Mouse (Mus musculus) heart, adult 8-10 months (tissue): ENCODE measurements around the gene Ppcs. TPM values are rescaled to one million over a fixed set of nuclear protein-coding genes. Genes with fewer than 3 reads are reported as not detected.

ENCODE experiments used
- DNase-seq: peaks from one replicate; pipeline ENCODE4 v3.0.0; 2022; ENCODE audit warnings: low spot score
- total RNA-seq, 4 experiments: library from RNA; stranded (reverse); gene quantifications; 2 replicates each; pipeline ENCODE4 v1.2.4; 2022

Gene Ppcs
- total RNA-seq = 10 to 100 TPM in 3 of 4 experiments, 1 to 10 TPM in 1; 6.2 to 13.3 (median 11.9) TPM

DNA sequence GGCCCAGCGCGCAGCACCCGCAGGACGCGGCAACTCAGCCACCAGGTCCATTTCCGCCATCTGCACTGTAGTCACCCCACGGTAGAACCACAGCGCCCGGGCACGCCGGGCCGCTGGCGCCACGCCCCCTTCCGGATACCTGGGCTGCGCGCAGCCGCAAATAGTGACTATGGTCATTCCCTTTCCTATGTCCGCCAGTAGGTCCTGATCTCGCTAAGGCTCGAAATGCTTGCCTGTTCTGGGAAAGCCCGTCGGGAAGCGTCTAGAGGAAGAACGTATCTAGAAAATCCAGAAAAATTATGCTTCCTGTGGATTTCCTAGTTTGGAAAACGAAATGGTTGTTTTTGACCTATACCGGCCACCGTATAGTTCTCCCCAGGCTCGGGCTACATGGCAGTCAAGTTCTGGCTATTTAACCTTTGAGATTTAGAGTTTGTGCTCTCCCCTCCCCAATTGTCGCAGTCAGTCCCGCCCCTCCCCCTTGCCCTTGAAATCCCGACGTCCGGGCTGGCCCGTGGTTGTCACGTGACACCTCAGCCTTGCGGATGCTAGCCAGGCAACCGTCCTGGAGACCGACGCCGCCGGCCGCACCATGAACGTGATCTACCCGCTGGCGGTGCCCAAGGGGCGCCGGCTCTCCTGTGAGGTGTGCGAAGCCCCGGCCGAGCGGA, at the start of gene Ppcs, which contains the start of gene Zmynd12:
Ppcs (minus strand) TSS at position 127 of the 671 bp plus-strand sequence.
Zmynd12 (plus strand) TSS at position 521 of the 671 bp plus-strand sequence.
- peak; percentile 86 for DNase-seq

- no peak for DNase-seq
Measured at GRCm38 (mm10) chr4:119467720-119468380, 45.6 kb upstream of the Ppcs start.

GRCm38 (mm10) chr4:119465841-119466240, 43.6 kb upstream of the Ppcs start:
- DNase-seq = no peak

GRCm38 (mm10) chr4:119463756-119464419, 41.7 kb upstream of the Ppcs start:
- DNase-seq = no peak

GRCm38 (mm10) chr4:119462858-119463755, 40.9 kb upstream of the Ppcs start:
- DNase-seq = peak; percentile 36

- DNase-seq = no peak
Measured at GRCm38 (mm10) chr4:119462457-119462856, 40.2 kb upstream of the Ppcs start.

DNA sequence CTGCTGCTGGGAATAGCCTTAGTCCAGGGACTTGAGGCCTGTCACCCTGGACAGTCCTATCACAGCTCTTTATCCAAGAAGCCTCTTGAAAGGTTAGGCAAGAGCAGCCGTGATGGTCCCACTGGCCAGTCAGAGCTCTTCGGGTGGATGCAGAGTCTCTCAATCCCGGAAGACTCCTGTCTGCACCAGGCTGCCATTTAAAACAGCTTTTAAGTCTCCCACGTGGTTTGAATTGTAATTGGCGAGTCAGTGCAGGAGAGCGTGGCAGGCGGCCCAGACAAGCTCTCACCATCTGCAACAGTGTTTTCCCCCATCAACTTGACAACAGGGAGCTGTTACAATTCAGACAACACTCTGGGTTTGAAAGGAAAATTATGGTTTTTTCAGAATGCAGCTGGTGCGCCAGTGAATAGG, 38.5 kb upstream of the Ppcs start:
- peak; percentile 72 for DNase-seq

GRCm38 (mm10) chr4:119460296-119460695, 38.1 kb upstream of the Ppcs start:
- DNase-seq = peak; percentile 4

- no peak for DNase-seq
Measured at GRCm38 (mm10) chr4:119453533-119453932, 31.3 kb upstream of the Ppcs start.

GRCm38 (mm10) chr4:119453128-119453527, 30.9 kb upstream of the Ppcs start:
- DNase-seq = no peak

DNA sequence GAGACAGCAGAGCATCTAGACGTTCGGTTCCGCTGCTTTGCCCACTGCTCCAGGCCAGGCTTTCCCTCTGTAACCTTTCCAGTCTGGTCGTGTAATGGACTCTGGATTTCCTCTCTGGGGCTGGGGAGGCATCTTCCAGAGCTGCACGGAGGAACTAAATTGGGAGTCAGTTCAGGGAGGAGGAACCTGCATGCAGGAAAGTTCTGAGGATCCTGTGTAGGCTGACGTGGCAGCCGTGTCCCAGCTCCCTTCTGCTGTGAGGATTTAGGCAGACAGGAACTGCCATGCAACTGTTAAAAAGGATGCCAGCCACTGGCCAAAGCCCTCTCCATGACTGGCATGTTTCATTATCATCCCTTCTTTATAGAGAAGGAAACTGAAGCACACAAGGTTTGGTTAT, 28.2 kb upstream of the Ppcs start:
- no peak for DNase-seq

DNA sequence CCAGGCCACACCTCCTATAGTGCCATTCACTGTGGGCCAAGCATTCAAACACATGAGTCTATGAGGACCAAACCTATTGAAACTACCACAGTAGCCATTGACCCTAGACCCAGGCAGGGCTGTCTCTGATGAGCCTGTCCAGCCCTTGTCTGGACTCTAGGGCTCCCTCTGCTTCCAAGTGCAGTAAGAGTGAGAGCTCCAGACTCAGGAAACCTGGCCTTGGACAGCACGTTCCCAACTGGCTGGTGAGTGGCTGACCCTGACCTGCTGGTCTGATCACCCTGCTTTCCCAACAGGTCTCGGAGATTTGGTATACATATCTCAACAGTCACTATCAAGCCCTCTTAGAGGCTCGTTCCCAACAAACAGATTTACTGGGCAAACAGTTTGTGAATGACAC, 25.6 kb upstream of the Ppcs start:
- DNase-seq = no peak

- DNase-seq = no peak
Measured at GRCm38 (mm10) chr4:119447261-119447660, 25.0 kb upstream of the Ppcs start.

- no peak for DNase-seq
Measured at GRCm38 (mm10) chr4:119442539-119442938, 20.3 kb upstream of the Ppcs start.

GRCm38 (mm10) chr4:119441836-119442235, 19.6 kb upstream of the Ppcs start:
- DNase-seq = no peak

DNA sequence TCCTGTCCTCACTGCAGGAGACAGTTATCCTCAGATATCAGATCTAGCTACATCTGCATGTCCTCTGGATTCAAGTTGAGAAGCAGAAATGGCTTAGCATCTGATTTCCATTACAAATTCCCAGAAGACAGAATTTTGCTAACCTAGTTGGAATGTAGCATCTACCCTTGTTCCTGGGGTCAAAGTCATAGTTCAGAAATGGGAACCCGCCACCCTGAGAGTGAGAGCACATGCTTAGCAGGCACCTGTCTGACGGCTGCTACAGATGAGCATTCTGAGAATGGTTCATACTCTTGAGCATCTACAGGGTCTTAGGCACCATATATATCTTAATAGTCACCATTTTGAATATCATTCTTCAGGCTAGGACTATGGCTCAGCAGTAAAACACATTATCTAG, 15.7 kb upstream of the Ppcs start:
- DNase-seq = no peak

DNA sequence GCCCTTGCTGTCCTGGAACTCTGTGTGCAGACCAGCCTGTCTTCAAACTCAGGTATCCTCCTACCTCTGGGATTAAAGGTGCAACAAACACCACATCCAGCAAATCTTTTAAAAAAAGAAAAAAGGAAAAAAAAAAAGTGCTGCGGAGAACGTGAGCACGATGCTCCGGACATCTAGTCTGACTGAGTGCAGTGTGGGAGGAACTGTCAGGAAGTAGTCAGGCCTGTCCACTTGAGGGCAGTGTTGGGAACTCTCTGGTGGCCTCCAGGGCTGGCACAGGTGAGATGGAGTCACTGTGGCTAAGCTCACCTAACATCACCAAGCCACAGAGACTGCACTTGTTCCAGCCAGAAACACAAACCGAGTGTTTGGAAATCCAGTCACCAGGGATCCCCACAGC, 8.5 kb upstream of the Ppcs start:
- DNase-seq = peak; percentile 19

DNA sequence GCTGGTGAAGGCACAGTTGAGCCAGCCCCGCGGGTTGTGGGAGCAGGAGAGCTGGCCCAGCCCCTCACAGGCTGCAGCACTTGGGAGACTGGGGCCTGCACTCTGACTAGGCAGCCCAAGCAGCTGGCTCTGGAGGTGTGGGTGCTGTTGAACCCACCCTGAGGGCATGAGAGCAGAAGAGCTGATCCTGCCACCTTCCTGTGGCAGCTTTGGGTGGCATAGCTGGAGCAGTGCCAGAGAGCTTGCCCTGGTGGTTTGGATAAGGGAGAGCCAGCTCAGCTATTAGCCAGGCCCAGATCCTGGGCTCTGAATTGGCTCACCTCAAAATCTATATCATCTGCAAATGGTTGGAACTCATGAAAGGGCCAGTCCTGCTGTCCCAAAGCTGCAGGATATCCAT, 5.5 kb upstream of the Ppcs start:
- DNase-seq = no peak

DNA sequence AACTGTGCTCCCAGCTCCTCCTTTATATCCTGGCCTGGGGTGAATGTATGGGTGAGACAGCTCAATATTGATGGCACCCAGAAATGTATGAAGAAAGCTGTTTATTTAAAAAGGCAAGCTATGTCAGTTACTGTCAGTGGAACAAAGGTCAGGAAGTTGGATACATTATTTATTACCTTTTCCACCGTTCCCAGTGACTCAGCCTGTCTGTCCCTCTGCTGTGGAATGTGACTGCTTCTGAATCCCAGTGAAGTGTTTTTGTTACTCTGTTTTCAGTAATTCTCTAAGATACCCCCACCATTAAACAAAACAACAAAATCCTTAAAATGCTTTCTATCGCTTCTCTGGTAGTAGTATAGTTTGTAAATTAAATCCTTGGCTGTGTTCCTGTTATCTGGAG, 3.4 kb upstream of the Ppcs start:
- DNase-seq = no peak

- DNase-seq = no peak
Measured at GRCm38 (mm10) chr4:119425077-119425476, 2.9 kb upstream of the Ppcs start.

DNA sequence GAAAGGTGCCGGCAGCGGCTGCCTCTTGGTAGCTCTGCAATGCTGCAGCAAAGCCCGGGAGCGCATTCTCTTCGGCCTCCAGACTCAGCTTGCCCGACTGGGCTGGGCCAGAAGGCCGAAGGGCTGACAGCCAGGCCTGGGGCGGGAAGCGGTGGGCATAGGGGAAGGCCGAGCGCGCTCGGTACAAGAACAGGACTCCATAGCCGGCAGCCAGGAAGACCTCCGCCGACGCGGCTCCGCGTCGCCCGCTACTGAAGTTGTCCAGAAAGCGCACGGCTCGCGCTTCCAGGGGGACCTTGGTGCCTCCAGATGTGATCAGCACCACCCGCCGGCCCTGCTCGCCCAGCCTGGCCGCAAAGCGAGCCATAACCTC, 313 bp downstream of the Ppcs start:
- no peak for DNase-seq

GRCm38 (mm10) chr4:119421191-119421590, 1.0 kb downstream of the Ppcs start:
- no peak for DNase-seq
